Mouse (Mus musculus): ENCODE data around the gene 4930562C15Rik.

DNA sequence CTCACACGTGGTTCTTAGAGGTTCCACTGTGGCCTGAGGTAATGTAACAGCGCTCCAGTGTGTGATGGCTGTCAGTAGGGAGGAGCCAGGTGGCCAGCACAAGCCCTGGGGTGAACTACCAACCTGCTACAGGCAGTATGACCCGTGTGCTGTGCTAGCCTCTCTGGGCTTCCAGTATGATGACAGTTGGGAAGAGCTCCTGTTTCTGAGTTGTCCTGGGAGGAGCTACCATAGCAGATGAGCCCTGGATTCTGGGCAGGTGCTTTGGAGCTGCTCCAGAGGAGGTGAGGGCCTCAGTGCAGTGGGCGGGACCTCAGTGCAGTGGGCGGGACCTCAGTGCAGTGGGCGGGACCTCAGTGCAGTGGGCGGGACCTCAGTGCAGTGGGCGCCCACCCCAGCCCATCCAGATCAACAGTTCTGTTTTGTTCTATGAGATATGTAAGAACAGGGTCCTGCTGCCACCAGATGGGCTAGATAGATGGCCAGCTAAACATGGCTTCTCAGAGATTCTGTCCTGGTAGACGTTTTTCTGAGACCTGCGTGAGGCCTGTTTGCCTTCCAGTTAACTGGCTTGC lies 76.9 kb downstream of the 4930562C15Rik start:
- TF ChIP-seq CTCF (IDR thresholded peaks at IDR 0.05; ENCODE audit: control insufficient read depth, insufficient read depth, insufficient read length), result no peak
- TF ChIP-seq CEBPB (IDR thresholded peaks at IDR 0.05; ENCODE audit: low read depth), result no peak
- no peak for TF ChIP-seq USF1 (IDR thresholded peaks at IDR 0.05; ENCODE audit: low read depth)
- TF ChIP-seq MYOD1 (IDR thresholded peaks at IDR 0.05; ENCODE audit: control insufficient read depth, insufficient read length, low read depth), result no peak
- no peak for TF ChIP-seq MAX (IDR thresholded peaks at IDR 0.05)
- TF ChIP-seq MYOG (IDR thresholded peaks at IDR 0.05; ENCODE audit: control insufficient read depth, extremely low read depth, insufficient read length), result no peak

Data from C2C12 (cell line).